Mouse (Mus musculus): ENCODE results near the gene E030030I06Rik.
"Not testable (repeated sequence)": the region's sequence is repeated elsewhere in the genome, so short reads cannot be mapped to it uniquely, and the experiment has no call there.

Gene E030030I06Rik

DNA sequence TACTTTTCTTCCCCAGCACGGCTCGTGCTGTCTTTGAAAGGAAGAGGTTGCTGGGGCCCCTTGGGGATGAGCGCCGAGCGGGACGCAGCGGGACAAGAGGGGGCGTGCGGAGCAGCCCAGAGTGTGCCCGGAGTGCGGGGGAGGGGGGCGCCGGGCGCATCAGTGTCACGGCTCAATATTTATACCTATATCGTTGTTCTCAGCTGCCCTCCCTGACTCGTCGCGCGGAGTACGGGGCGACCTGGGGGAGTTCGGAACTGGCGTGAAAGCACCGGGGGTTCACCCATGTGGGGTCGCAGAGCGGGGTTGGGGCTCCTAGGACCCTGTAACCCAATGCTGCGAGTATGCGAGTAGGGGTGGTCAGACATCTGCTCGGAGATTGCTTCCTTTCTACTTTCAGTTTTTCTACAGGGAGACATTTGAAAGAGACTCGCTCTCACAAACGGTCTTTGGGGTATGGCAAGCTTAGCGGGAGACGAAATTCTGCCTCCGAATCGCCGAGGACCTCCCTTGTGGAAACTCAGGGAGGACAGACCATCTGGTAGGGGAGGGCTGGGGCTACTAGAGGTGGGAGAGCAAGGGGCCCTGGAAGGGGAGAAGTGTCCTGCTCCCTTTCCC lies at the start of gene E030030I06Rik:
Gene E030030I06Rik, minus strand, starts transcription at position 198 of the 618 bp plus-strand sequence.
- DNase-seq (ENCODE audit: low read depth in 2 of 2, low spot score in 2 of 2): peak in 1 of 2 experiments; percentile 46

DNA sequence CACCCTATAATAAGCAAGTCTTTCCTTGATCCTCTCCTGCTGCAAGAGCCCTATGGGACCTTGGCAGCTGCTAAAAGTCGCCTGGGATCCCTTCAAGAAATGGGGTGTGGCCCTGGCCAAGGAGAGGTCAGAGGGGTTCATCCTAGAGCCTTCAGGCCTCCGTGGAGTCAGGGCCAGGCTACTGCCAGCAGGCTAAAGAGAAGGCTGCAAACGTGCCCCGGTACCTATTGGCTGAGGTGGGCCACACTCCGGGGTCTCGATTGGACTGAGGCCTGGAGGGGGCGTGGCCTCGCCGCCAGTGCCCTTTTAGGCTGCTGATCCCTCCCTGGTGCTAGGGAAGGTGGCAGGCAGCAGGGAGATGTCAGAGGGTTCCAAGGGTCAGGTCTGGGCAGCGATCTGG lies 42.0 kb upstream of the E030030I06Rik start:
- not testable (repeated sequence) for DNase-seq (ENCODE audit: low read depth in 2 of 2, low spot score in 2 of 2)

DNA sequence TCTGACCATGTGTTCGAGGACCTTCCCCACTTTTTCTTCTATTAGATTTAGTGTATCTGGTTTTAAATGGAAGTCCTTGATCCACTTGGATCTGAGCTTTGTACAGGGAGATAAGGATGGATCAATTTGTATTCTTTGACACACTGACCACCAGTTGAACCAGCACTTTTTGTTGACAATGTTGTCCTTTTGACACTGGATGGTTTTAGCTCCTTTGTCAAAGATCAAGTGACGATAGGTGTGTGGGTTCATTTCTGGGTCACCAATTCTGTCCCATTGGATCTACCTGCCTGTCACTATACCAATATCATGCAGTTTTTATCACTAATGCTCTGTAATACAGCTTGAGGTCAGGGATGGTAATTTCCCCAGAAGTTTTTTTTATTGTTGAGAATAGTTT lies 27.4 kb upstream of the E030030I06Rik start:
- DNase-seq (ENCODE audit: low read depth in 2 of 2, low spot score in 2 of 2): not testable (repeated sequence)

DNA sequence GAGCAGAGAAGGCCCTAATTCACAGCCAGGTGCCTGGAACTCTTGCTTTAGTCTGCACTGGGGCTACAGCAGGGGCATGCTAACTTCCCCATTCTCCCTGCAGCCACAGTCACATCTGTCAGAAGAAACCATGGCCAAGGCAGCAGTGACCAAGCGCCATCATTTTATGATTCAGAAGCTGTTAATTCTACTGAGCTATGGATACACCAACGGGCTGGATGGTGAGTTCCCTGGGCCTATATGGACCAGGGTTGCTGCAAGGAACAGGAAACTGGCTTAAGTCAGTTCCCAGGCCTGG lies 25.1 kb upstream of the E030030I06Rik start:
- not testable (repeated sequence) for DNase-seq (ENCODE audit: low read depth in 2 of 2, low spot score in 2 of 2)

DNA sequence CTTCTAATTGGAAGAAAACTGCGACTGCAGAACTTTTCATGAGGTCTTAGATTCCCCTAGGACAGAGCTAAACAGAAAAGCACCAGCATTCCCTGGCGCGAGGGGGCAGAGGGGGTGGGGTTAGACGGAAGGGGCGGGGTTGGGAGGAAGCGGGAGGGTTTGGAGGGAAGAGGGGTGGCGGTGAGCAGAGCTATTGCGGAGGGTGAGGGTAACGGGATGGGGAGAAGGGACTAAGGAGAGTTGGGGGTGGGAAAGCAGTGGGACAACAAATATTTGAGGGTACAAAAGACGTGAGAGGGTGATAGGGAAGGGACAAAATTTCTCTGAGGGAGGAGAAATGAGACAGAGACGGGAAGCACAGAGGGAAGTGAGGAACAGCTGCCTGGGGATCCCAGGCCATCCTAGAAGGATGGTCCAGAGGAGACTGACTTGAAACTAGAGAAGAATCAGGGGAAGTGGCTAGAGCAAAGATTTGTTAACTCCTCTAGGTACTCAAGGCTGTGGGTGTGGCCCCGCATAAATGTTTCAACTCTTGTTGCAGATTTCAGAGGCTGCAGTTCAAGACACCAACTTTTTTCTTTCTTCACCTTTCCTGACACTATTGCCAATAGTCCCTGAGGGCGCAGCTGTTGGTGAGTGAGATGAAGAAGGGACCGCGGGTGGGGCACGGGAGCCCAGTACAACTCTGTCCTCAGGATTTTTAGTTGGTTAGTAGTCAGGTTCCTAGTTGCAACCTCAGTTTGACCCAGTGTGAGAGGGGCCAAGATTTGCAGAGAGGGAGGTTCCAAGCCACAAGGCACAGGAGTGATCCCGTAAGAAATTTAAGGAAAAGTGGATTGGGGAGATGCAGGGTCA lies 24.5 kb upstream of the E030030I06Rik start:
- DNase-seq (ENCODE audit: low read depth in 2 of 2, low spot score in 2 of 2): not testable (repeated sequence)

DNA sequence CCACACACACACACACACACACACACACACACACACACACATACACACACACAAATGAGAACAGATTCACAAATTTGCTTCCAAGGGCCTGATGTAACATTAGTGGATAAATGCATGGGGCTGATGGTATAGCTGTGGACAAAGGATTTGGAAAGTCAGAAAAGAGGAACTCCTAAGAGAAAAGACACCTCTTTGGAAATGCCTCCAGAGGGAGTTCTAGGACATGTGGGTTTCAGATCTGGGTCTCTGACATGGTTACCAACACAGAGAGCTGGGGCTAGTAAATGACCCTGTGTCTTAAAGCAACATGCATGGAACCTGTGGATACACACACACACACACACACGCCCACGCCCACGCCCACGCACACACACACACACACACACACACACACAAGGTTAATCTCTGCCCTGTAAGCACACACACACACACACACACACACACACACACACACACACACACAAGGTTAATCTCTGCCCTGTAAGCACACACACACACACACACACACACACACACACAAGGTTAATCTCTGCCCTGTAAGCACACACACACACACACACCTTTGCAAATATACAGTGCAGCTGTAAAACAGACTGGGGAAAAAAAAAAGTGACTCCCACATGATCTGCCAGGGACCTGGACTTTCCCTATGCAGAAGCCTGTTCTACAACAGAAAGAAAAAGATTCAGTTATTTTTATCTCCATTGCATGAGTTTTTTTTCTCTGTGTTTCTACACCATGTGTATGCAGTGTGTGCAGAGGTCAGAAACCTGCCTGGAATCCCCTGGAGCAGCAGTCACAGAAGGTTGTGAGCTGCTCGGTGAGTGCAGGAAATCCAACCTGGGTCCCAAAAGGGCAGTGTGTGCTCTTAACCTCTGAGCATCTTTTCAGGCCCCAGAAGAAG lies 23.6 kb upstream of the E030030I06Rik start:
- not testable (repeated sequence) for DNase-seq (ENCODE audit: low read depth in 2 of 2, low spot score in 2 of 2)

DNA sequence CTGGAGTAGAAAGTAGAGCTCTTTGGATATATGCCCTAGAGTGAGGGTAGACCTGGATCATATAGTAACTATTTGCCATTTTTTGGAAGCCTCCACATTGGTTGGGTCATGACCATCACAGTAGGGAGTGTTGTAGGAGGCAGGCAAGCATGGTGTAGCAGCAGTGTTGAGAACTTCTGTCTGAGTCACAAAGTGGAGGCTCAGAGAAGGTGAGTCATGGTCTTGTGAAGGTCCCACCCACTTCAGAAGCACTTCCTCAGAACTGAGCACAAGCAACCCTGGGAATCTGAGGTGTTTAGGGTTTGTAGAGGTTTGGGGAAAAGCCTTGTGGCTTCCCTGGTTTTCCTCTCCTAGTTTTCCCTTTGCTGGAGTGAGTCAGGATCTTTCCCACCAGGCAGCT lies 20.0 kb upstream of the E030030I06Rik start:
- DNase-seq (ENCODE audit: low read depth in 2 of 2, low spot score in 2 of 2): not testable (repeated sequence)

DNA sequence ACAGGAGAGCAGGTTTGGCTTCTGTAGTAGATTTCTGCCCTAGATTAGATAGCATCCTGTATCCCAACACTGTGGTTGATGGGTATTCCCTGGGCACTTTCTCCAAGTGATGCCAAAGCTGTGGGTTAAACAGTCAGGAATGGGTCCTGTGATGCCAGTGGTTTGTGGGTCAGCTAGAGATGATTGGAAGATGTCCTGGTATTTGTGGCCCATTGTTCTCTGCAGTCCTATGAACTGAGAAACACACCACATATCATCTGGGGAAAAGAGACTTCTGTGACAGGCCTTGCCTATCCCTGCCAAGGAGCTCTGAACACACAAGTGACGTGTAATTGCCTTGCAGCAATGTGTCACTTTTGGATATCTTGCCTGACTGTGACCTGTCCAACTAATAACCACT lies 18.0 kb upstream of the E030030I06Rik start:
- DNase-seq (ENCODE audit: low read depth in 2 of 2, low spot score in 2 of 2): not testable (repeated sequence)

DNA sequence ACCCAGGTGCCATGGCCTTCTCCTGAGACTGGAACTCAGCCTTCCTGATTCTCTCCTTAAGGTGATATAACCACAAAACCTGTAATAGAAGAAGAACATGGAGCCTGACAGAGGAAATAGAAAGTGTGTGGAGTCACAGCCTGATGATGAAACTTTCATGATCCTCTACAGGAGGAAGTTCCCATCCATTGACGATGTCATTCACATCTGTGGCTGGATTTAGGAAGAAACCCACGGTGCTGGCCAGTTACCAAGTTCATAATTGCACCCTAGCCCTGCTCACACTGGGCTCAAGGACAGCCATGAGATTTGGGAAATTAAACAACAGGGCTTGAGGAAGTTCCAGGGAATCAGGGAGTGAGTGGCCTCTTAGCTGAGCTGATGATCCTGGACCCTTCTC lies 17.0 kb upstream of the E030030I06Rik start:
- not testable (repeated sequence) for DNase-seq (ENCODE audit: low read depth in 2 of 2, low spot score in 2 of 2)

DNA sequence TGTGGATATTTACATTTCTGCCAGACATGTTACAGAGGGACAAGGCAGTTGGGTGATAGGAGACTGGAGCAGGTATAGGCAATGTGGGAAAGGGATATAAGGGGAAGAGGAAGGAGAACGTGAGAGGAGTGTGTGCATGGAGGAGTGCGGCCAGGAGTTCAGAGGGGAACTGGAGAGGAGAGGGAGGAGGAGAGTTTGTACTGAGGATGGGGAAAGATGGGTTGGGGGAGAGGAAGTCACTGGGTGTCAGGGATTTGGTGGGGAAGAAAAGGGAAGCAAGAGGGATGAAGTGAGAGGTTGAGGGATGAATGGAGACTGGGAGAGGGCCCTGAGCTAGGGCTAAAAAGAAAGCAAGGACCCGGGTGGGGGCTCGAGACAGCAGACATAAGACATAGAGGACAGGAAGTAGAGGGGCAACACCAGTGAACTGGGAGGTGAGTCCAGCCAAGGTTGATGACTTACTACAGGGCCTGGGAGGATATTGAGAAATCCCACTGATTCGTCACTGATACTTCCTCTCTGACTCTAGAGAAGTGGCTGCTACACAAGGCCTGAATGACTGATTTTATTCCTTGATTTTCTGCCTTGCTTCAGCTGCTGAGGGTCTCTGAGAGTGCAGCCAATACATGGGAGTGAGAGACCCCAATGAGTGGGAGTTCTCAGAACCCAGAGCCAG lies 16.4 kb upstream of the E030030I06Rik start:
- not testable (repeated sequence) for DNase-seq (ENCODE audit: low read depth in 2 of 2, low spot score in 2 of 2)

DNA sequence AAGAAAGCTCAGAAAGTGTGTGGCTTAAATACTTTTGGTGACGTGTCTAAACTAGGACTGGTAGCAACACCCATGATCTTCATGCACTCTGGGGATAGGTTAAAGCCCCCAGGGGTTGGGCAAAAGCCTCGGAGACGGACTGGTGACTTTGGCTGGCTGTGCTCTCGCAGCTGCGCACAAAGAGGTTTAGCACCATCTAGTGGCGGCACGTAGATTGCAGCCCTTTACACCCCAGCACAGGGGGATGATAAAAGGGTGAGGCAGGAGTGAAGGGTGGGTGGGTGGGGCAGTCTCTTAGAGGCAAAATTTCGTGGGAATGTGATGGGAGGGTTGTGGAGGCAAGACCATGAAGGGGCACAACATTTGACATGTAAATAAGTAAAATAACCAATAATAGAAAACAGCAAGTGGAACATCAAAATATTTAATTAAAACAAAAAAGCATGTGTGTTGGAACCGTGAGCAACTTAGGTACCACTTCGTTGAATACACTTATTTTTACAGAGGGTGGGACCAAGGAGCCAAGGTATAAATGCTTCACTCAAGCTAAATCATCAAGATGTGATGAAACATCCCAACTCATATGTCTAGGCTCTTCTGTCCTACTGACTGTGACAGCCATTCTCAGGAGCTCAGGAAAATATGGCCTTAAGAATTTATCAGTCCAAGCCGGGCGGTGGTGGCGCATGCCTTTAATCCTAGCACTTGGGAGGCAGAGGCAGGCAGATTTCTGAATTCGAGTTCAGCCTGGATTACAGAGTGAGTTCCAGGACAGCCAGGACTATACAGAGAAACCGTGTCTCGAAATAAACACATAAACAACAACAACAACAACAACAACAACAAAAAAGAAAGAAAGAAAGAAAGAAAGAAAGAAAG lies 14.9 kb upstream of the E030030I06Rik start:
- DNase-seq (ENCODE audit: low read depth in 2 of 2, low spot score in 2 of 2): peak; percentile 76 to 77

DNA sequence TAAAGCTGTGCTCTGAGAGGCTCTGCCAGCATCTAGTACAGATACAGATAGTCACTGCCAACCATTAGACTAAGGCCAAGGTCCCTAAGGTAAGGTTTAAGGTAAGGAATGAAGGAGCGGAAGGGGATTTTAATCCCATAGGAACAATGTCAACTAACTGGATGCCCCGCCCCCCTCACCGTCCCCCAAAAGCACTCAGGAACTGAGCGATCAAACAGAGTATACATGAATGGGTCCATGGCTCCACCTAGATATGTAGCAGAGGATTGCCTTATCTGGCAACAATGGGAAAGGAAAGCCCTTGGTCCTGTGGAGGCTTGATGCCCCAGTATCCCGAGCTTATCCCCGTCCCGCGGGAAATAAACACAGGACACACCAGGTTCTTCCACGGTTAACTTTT lies 14.2 kb upstream of the E030030I06Rik start:
- DNase-seq (ENCODE audit: low read depth in 2 of 2, low spot score in 2 of 2): not testable (repeated sequence)

DNA sequence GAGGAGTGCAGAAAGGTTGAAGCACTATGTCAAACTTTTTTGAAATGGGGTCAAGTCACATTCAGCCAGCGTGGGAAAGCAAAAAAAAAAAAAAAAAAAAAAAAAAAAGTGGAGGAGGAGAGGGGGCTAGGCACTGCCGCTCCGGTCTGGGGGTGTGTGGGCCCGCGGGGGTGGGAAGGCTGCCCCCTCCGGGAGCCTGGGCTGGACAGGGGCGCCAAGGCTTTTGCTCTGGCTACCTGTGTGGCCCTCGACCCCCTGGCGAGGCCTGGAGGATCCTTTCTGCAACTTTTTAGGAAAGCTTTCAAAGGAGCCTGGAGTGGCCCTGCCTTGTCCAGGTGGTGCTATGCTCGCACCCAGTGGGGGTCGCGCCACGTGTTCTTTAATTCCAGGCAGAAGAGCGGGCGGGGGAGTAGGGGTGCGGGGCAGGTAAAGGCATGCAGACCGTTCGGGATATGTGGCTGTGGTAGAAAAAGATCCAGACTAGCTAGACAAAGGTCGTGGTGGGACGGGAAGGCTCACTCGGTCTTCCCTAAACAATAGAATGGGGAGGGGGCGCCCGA lies 10.6 kb upstream of the E030030I06Rik start:
- DNase-seq (ENCODE audit: low read depth in 2 of 2, low spot score in 2 of 2): no peak

DNA sequence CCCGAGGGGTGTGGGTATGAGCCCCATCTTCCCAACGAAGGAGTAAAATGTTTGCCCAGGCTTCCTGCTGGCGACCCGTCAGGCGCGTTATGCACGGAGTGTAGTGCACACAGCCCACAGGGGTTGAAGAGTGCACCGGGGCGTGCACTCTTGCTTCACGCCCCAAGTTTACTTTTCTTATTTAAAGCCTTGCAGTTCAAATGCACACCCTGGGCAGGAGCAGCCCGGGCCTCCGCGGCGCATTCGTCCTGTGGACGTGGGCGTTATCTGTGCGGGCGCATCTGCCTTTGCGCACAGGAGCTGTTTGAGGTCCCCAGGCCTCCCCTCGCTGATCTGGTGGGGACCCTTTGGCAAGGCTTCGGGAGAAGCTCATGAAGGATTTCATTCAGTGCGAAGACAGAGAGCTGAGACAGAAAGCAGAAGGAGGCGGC lies 10.1 kb upstream of the E030030I06Rik start:
- DNase-seq (ENCODE audit: low read depth in 2 of 2, low spot score in 2 of 2): no peak

DNA sequence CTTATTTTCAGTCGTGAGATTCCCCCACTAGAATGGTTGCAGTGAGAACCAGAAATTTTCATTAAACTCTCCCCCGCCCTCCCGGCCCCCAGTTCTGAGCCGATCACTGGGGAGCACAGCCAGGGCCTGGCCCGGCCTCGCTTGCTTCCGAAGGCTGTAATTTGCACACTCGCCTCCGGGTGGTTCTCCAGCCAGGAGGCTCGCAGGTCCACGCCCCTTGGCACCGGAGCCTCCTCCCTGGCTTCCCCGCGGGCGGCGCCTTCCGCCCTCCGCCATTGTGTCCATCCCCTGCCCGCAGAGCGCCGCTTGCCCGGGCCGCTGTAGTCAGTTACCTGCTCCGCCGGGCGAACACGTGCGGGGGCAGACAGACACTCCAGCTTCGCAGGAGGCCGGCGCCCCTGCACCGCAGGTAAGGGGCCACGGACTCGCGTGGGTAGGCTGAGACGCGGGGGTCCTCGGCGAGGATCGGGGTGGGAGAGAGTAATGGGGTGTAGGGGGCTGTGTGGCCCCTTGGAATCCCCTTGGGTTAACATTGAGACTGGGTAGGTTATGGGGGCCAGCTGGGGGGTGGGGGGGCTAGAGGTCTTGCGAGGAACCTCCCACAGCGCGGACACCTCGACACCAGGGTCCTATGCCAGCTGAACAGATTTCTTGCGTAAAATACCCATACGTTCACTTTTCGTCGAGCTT lies 9.4 kb upstream of the E030030I06Rik start, which contains the start of the genes Raet1e and H60b:
Gene Raet1e, plus strand, starts transcription at position 260 of the 690 bp plus-strand sequence.
Gene H60b, plus strand, starts transcription at position 277 of the 690 bp plus-strand sequence.
- not testable (repeated sequence) for DNase-seq (ENCODE audit: low read depth in 2 of 2, low spot score in 2 of 2)

DNA sequence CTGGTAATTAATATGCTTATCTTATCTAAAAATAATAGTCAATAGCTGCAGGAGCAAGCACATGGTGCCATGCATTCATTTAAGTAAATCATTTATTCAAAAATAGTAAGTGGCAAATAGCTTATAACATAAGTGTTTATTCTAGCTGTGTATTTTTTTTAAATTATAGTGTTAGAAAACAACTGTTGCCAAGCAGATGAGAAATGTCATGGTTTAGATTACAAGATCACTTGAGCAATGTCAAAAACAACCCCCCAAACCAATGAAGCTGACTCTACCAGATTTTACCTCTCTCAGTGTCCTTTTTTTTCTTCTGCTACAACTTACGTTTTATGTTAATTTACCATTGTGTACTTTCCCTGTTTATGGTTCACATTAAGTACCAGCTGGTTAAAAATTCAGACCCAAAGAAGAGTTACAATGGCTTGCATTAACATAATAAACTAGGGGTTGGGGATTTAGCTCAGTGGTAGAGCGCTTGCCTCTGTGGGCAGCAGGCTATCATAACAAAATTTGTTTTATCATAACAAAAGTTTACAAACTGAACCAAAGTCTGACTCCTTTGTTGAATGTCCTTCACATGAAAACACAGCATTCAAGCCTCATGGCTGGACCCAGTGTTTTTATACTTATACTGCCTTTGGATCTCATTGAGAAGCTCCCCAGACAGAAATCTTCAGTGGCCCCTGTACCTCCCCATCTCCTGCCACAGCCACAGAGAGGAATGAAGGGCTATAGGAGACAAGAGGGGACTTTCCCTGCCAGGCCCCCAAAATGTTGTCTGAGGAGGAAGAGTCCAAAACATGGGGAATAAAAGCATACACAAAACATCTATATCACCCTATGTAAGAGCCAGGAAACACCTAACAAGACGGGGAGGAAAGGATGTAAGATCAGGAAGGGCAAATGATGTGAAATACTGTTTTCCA lies 6.1 kb upstream of the E030030I06Rik start:
- DNase-seq (ENCODE audit: low read depth in 2 of 2, low spot score in 2 of 2): no peak

DNA sequence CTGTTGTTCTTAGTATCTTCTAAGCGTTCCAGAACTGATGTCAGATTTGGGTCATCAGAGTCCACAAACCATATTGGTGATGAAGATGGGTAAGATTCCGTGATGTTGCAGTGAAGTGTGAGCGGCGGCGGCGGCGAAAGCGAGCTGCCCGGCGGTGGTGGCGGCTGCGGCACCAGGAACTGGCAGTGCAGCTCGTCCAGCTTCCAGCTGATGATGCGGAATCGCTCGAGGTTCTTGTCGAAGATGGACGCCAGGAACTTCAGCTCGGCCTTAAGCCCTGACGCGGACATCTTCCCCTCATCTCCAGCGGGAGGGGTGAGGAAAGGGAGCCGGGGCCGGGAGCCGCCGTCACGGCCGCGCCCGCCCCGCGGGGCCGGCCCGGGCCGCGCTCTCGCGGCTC lies 5.1 kb upstream of the E030030I06Rik start:
- DNase-seq (ENCODE audit: low read depth in 2 of 2, low spot score in 2 of 2): not testable (repeated sequence)
